Mouse (Mus musculus) heart, postnatal 0 days (tissue): ENCODE measurements at regions not wholly inside any gene's neighbourhood (a gene's known extent, or its start where the extent isn't known, plus 50 kb on each side); places are given as distances from the start of the nearest gene placed in this dataset.

Experiments used
- CTCF ChIP-seq: IDR thresholded peaks from 2 replicates; pipeline ENCODE4 v1.5.1; 2016; ENCODE audit warnings: antibody characterized with exemption, control low read depth, low read depth
- EP300 ChIP-seq: IDR thresholded peaks from 2 replicates; pipeline ENCODE4 v1.6.1; 2016; ENCODE audit warnings: antibody characterized with exemption, low read depth

- TF ChIP-seq CTCF (no peak), EP300 (no peak)
Observed at GRCm38 (mm10) chr6:31141486-31141885, 182.6 kb upstream of the Klf14 start.
